7 mouse cellular contexts compared by ENCODE assay signal in genomic region chr3:65863762-65864377, GRCm38 (mm10).
A peak's percentile ranks its signal among the peaks of the same experiment; 100 is the strongest.
DNase-seq lines count a peak whose midpoint lies in the region; ATAC-seq and TF ChIP-seq lines count a peak whose summit lies in the region.

No protein-coding gene starts in this region.

- 0 out of 2 replicates have a peak, but pooled peaks have one; percentile 24 for ATAC-seq in lung, embryonic 14.5 days (ENCODE audit: insufficient read depth)
- ATAC-seq in forebrain, embryonic 12.5 days (ENCODE audit: low FRiP score), result no peak
- peak; percentile 26; the same call in 1 of the 2 replicates for ATAC-seq in hindbrain, embryonic 13.5 days (ENCODE audit: low FRiP score)
- peak; percentile 16; the same call in 1 of the 2 replicates for ATAC-seq in midbrain, embryonic 13.5 days

- no peak for TF ChIP-seq CTCF in lung, embryonic 14.5 days (IDR thresholded peaks at IDR 0.05; ENCODE audit: low read depth)

- WGBS in lung, embryonic 14.5 days, result 54% methylated on average over 16 of the region's 16 CpGs
- 33% methylated on average over 16 of the region's 16 CpGs for WGBS in forebrain, embryonic 12.5 days
- 49% methylated on average over 16 of the region's 16 CpGs for WGBS in hindbrain, embryonic 13.5 days
- 40% methylated on average over 16 of the region's 16 CpGs for WGBS in midbrain, embryonic 13.5 days

- H3K4me1 ChIP-seq in lung, embryonic 14.5 days (ENCODE audit: insufficient read depth), result peaks cover 11% of the 10 kb centered on the region
- H3K4me1 ChIP-seq in forebrain, embryonic 12.5 days, result peaks cover 37% of the 10 kb centered on the region
- H3K4me1 ChIP-seq in hindbrain, embryonic 13.5 days (replicated peaks), result peaks cover 35% of the 10 kb centered on the region
- peaks cover 39% of the 10 kb centered on the region for H3K4me1 ChIP-seq in midbrain, embryonic 13.5 days (replicated peaks)

- no peak overlapping the region for H3K27ac ChIP-seq in lung, embryonic 14.5 days (ENCODE audit: low read depth)
- no peak overlapping the region for H3K27ac ChIP-seq in forebrain, embryonic 12.5 days
- H3K27ac ChIP-seq in hindbrain, embryonic 13.5 days, result no peak overlapping the region
- H3K27ac ChIP-seq in midbrain, embryonic 13.5 days, result no peak overlapping the region

- H3K4me3 ChIP-seq in lung, embryonic 14.5 days (ENCODE audit: low read depth, low read length), result no peak overlapping the region
- H3K4me3 ChIP-seq in forebrain, embryonic 12.5 days (replicated peaks), result no peak overlapping the region
- H3K4me3 ChIP-seq in hindbrain, embryonic 13.5 days, result no peak overlapping the region
- peak overlapping the region; percentile 16; the same call in 1 of the 2 replicates for H3K4me3 ChIP-seq in midbrain, embryonic 13.5 days (replicated peaks)

- H3K9me3 ChIP-seq in lung, embryonic 14.5 days (ENCODE audit: low read depth, low read length), result no peaks in the 10 kb centered on the region
- H3K9me3 ChIP-seq in forebrain, embryonic 12.5 days, result no peaks in the 10 kb centered on the region
- H3K9me3 ChIP-seq in hindbrain, embryonic 13.5 days, result no peaks in the 10 kb centered on the region
- no peaks in the 10 kb centered on the region for H3K9me3 ChIP-seq in midbrain, embryonic 13.5 days

- H3K36me3 ChIP-seq in lung, embryonic 14.5 days (ENCODE audit: insufficient read depth), result no peaks in the 10 kb centered on the region
- H3K36me3 ChIP-seq in forebrain, embryonic 12.5 days (replicated peaks), result no peaks in the 10 kb centered on the region
- H3K36me3 ChIP-seq in hindbrain, embryonic 13.5 days, result no peaks in the 10 kb centered on the region
- no peaks in the 10 kb centered on the region for H3K36me3 ChIP-seq in midbrain, embryonic 13.5 days

- no peaks in the 10 kb centered on the region for H3K27me3 ChIP-seq in lung, embryonic 14.5 days (ENCODE audit: insufficient read depth, low read length)
- H3K27me3 ChIP-seq in forebrain, embryonic 12.5 days, result peaks cover 41% of the 10 kb centered on the region
- peaks cover 8% of the 10 kb centered on the region; the same call in 1 of the 2 replicates for H3K27me3 ChIP-seq in hindbrain, embryonic 13.5 days
- peaks cover 12% of the 10 kb centered on the region for H3K27me3 ChIP-seq in midbrain, embryonic 13.5 days

- no peak overlapping the region for H3K9ac ChIP-seq in lung, embryonic 14.5 days
- H3K9ac ChIP-seq in forebrain, embryonic 12.5 days, result no peak overlapping the region
- H3K9ac ChIP-seq in hindbrain, embryonic 13.5 days, result peak overlapping the region; percentile 14; the same call in 1 of the 2 replicates
- 0 out of 2 replicates have a peak overlapping the region, but pooled peaks have one; percentile 29 for H3K9ac ChIP-seq in midbrain, embryonic 13.5 days (replicated peaks)

- H3K4me2 ChIP-seq in lung, embryonic 14.5 days, result peak overlapping the region; percentile 29; the same call in 1 of the 2 replicates
- peak overlapping the region; percentile 43 for H3K4me2 ChIP-seq in forebrain, embryonic 12.5 days
- H3K4me2 ChIP-seq in hindbrain, embryonic 13.5 days, result peak overlapping the region; percentile 35
- H3K4me2 ChIP-seq in midbrain, embryonic 13.5 days (replicated peaks), result peak overlapping the region; percentile 48

- no peak for DNase-seq in lung, embryonic 14.5 days
- no peak for DNase-seq in lung, postnatal 10 days
- no peak for DNase-seq in urinary bladder, postnatal 4 days (ENCODE audit: low spot score in 2 of 2)
- no peak for DNase-seq in thymus, postnatal 14 days

Comparison
In these comparisons a context has a peak if more than half of its experiments do, and no peak if none do; other contexts are left out.
1. H3K9ac ChIP-seq: peak in hindbrain, embryonic 13.5 days (single experiment) and midbrain, embryonic 13.5 days (single experiment); none in lung, embryonic 14.5 days (single experiment) and forebrain, embryonic 12.5 days (single experiment).
2. Peak in every context shown above with its lines, with median percentiles within 50 percentile points of each other: H3K4me2 ChIP-seq.